Mouse (Mus musculus) adrenal gland (tissue): Measurements from ENCODE around the gene Retnlg.
"Not testable (repeated sequence)": the region's sequence is repeated elsewhere in the genome, so short reads cannot be mapped to it uniquely, and the experiment has no call there.

Experiments
- intact Hi-C: fragments of 180-260 bp; cut with DNase I; formaldehyde crosslinking; loops from one replicate; pipeline ENCODE4 v1.15.1; 2025
- long read RNA-seq, 2 experiments: library from polyadenylated mRNA; unstranded; transcript quantifications; one replicate each; pipeline ENCODE4 v2.0.0; 2020; ENCODE audit warnings: borderline replicate concordance in 1 of 2; ENCODE audit not compliant: insufficient replicate concordance in 1 of 2

Retnlg gene
- long read RNA-seq, experiment 1 = 0 reads
- long read RNA-seq, experiment 2 = 0 reads

DNA sequence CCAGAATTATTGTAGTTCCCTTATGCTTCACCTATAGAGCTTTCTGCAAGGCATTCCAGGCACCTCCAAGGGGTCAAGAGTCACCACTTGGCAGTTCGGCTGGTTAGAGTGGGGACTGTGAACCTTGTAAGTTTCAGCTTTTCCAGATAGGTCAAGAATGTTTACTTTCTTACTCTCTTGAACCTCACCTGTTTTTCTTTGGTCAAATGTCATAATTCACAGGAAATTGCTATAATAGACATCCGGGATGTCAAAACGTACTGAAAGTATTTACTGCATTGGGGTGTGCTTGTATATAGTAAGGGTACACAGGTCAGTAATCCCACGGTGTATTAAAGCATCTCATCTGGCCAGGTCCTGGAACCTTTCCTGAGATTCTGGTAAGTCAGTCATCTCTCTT, at the start of gene Retnlg:
Gene Retnlg, plus strand, starts transcription at position 301 of the 400 bp plus-strand sequence.
- intact Hi-C loops = no loop called here

DNA sequence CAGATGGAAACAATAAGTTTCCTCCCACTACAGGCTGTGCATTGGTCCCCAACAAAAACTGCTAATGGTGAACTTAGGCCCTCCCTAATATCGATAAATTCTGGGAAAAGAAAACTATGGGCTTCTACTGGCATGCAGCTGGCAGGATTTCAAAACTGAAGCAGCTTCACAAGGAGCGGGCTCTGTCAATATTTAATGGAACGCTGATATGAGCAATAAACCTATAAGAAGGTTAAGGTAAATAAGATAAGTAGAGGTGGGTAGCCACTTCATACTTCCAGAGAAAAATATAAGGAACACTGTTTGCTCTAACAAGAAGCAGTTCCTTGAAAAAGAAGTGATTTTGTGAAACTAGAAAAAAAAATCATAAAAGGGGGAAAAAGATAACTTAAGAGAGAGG, 45.9 kb upstream of the Retnlg start:
- intact Hi-C loops = no loop called here

GRCm38 (mm10) chr16:48827625-48828024, 44.8 kb upstream of the Retnlg start:
- intact Hi-C loops = no loop called here

GRCm38 (mm10) chr16:48829060-48829459, 43.4 kb upstream of the Retnlg start:
- intact Hi-C loops = no loop called here

DNA sequence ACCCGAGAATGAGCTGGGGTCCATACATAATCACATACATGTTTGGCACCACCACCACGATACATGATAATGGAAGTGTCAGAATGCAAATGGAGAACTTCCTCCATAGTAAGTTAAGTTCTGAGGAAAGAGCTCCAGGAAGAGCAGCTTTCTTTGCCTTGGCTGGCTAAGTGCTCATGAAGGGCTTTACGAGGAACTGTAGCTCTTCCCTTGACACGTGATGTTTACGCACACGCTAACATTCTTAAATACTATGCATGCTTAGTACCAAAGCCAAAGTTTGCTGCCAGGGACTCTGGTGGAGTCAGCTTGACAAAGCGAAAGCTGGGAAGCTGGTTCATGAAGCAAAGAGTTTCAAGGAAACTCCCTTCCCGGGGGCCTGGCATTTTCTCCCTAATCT, 40.4 kb upstream of the Retnlg start:
- intact Hi-C loops = no loop called here

DNA sequence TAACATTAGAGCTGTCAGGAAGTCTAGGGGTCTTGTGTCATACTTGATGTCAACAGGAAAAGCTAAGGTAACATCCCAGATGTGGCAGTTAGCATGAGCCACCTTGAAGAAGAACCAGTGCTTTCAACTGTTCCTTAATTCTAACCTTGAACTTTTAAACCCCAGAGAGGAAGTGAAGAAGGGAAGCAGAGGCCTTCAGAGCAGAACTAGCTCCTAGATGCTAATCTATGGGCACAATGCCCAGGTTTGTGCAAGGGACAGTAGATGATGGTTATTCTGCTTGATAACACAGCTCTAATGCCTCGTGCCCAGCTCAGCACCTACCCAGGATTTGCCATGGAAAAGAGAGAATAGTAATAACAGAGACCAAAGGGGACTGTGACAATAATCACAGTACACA, 38.8 kb upstream of the Retnlg start:
- intact Hi-C loops = not testable (repeated sequence)

- intact Hi-C loops = no loop called here
Measured at GRCm38 (mm10) chr16:48842266-48842665, 30.2 kb upstream of the Retnlg start, which contains the start of gene Retnla. Gene Retnla (plus strand): TSS chr16:48842551.

GRCm38 (mm10) chr16:48843671-48844386, 28.6 kb upstream of the Retnlg start:
- intact Hi-C loops = no loop called here

DNA sequence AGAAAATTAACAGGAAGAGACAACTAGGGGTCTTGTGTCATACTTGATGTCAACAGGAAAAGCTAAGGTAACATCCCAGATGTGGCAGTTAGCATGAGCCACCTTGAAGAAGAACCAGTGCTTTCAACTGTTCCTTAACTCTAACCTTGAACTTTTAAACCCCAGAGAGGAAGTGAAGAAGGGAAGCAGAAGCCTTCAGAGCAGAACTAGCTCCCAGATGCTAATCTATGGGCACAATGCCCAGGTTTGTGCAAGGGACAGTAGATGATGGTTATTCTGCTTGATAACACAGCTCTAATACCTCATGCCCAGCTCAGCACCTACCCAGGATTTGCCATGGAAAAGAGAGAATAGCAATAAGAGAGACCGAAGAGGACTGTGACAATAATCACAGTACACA, 7.4 kb upstream of the Retnlg start:
- intact Hi-C loops = not testable (repeated sequence)

- intact Hi-C loops = no loop called here
Measured at GRCm38 (mm10) chr16:48867690-48868089, 4.7 kb upstream of the Retnlg start.

- intact Hi-C loops = no loop called here
Measured at GRCm38 (mm10) chr16:48868663-48869062, 3.8 kb upstream of the Retnlg start.

DNA sequence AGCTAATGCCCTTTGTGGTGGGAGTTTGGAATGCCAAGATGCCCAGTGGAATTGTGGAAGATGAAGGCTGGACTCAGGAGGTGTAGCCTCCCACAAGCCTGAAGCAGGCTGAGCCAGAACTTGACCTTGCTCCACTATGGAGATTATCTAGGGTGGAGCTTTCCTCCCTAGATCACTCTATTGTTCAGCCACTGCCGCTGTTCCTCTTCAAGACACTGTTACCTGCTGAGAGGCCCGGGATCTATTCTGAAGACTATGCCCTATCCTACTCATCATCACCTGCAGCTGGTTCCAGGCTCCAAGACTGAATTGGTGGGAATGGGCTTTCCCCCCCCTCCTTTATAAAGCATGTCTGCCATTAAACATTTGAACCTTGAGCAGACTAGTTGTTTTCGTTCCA, 2.8 kb upstream of the Retnlg start:
- intact Hi-C loops = no loop called here

DNA sequence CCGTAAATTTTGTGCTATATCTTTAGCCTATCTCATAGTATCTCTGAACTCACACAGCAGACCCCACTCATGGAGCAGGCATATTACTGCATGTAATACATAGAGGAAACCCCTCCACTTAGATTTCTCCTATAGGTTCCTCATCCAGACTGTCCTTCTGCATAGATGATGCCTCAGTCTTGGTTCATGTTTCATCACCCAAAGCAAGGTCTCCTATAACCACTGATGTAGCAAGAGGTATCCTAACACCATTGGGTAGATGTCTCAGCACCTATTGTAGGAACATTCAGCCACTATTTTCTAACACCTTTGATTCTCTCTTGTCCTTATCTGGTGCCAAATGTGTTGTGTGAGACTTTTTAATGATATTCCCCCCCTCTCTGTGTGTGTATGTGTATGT, 667 bp upstream of the Retnlg start:
- intact Hi-C loops = no loop called here

- intact Hi-C loops = no loop called here
Measured at GRCm38 (mm10) chr16:48890733-48891132, 18.3 kb downstream of the Retnlg start.

DNA sequence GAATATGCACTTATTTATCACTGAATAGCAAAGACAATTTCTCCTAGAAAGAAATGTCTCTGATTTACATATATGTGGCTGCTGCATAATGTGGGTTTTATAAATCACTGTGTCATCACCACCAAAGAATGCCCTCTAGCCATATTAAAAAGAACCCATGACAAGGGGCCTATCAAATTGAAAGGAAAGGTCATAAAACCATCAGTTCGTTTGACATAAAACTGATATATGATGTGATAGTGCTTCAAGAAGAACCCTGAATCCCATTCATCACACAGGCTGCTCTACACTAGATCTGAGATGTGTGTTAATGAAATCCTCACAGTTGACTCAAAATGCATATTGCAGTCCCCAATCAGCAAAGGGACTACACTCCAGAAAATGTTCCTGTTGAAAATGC, 27.4 kb downstream of the Retnlg start:
- intact Hi-C loops = no loop called here

- intact Hi-C loops = no loop called here
Measured at GRCm38 (mm10) chr16:48911184-48911583, 38.8 kb downstream of the Retnlg start.

DNA sequence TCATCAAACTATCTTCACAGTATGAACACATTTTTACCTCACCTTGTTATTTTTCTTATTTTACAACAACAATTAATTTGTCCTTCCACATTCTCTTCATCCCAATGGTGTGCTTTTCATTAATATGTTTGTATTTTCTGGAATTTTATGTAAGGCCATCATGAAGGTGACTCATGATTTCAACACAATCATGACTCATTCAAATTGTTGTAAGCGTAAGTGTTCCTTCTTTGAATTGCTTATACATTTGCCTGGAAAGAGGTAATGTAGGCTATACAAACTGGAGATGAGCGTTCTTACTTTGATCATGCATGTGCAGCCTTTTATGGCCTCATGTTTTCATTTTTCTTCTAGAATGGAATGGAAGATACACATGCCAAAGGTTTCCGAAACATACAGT, 40.8 kb downstream of the Retnlg start:
- intact Hi-C loops = no loop called here

DNA sequence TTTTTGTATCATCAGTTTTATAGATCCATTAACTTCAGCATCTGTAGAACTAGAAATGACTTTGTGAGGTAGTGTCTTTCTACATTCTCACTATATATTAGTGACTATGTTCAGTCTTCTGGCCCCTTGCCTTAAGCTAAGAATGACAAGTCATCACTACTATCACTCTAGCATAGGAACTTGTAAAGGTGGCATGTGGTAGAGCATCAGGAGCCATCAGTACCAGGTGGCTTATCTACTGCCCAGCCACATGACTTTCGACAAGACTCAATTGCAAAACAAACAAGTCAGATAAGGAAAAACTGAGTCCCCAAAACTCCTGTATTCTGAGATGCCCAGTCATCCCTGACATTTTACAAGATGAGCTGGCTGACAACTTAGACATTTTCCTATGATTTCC, 51.3 kb downstream of the Retnlg start:
- intact Hi-C loops = no loop called here
